Mouse (Mus musculus) spleen, adult 2 months (tissue): ENCODE measurements around the gene Serp1. TPM values are rescaled to one million over a fixed set of nuclear protein-coding genes. Genes with fewer than 3 reads are reported as not detected.
"Not testable (repeated sequence)": the region's sequence is repeated elsewhere in the genome, so short reads cannot be mapped to it uniquely, and the experiment has no call there.

Source experiments
- DNase-seq, 2 experiments: peaks; one replicate each; pipeline versions ENCODE4 v3.0.0 to v3.0.0-alpha.2; 2012 to 2021; ENCODE audit warnings: low spot score in 2 of 2, low read depth in 1 of 2
- H3K27ac ChIP-seq: fragments of 200-500 bp; 2 replicates; pipeline ENCODE4 v1.5.1; 2012; ENCODE audit warnings: low read length, inconsistent platforms; ENCODE audit not compliant: insufficient read depth
- H3K27me3 ChIP-seq: fragments of 200-500 bp; 2 replicates; pipeline ENCODE4 v1.6.1; 2012; ENCODE audit warnings: mild to moderate bottlenecking, moderate library complexity, low read length, inconsistent platforms; ENCODE audit not compliant: control insufficient read depth, insufficient read depth
- H3K36me3 ChIP-seq: fragments of 200-500 bp; 2 replicates; pipeline ENCODE4 v1.6.1; 2012; ENCODE audit warnings: mild to moderate bottlenecking, low read length, inconsistent platforms; ENCODE audit not compliant: control insufficient read depth, insufficient read depth
- H3K4me1 ChIP-seq: fragments of 200-500 bp; 2 replicates; pipeline ENCODE4 v1.6.1; 2011; ENCODE audit warnings: inconsistent platforms; ENCODE audit not compliant: control insufficient read depth, insufficient read depth, insufficient read length
- H3K4me3 ChIP-seq: fragments of 200-500 bp; 2 replicates; pipeline ENCODE4 v1.5.1; 2011; ENCODE audit warnings: mild to moderate bottlenecking, inconsistent platforms; ENCODE audit not compliant: insufficient read depth, insufficient read length; ENCODE audit errors: extremely low read depth
- CTCF ChIP-seq: fragments of 200-500 bp; IDR thresholded peaks from 2 replicates; pipeline ENCODE4 v1.5.1; 2011; ENCODE audit warnings: mild to moderate bottlenecking, inconsistent platforms; ENCODE audit not compliant: insufficient read depth, insufficient read length, insufficient replicate concordance; ENCODE audit errors: extremely low read depth
- POLR2A ChIP-seq: fragments of 200-500 bp; IDR thresholded peaks from 2 replicates; pipeline ENCODE4 v1.6.1; 2011; ENCODE audit warnings: low read depth, low read length, inconsistent platforms
- WGBS: fragments of 180-500 bp; shearing (Covaris S2); methylation state at CpG from one replicate; pipeline ENCODE4 v1.1.7; 2018; 5-methylcytosine and 5-hydroxymethylcytosine counted together
- polyA plus RNA-seq: library from polyadenylated mRNA; depleted of rRNA; stranded (reverse); fragments of >200 nt; gene quantifications from 2 replicates; pipeline ENCODE4 v1.2.3, GENCODE M21; 2012; rRNA removed

Serp1 gene
- polyA plus RNA-seq, 1 experiment: 57.9 TPM

- Histone ChIP-seq H3K27me3 (no peaks in the 10 kb centered on the region), H3K27ac (no peak overlapping the region), H3K36me3 (no peaks in the 10 kb centered on the region), H3K4me1 (peaks cover 2% of the 10 kb centered on the region; the same call in 1 of the 2 replicates), H3K4me3 (no peak overlapping the region)
- peak in 1 of 2 experiments; percentile 36 for DNase-seq
- no peak for TF ChIP-seq POLR2A
- no peak; the same call in 1 of the 2 replicates for TF ChIP-seq CTCF
- 48% methylated on average over 7 of the region's 7 CpGs for WGBS
Measured at GRCm38 (mm10) chr3:58490787-58491186, 34.9 kb downstream of the Serp1 start.

- 35% methylated on average over 8 of the region's 8 CpGs for WGBS
- TF ChIP-seq POLR2A (no peak), CTCF (no peak)
Measured at GRCm38 (mm10) chr3:58487999-58488775, 37.5 kb downstream of the Serp1 start.

GRCm38 (mm10) chr3:58487121-58487520, 38.6 kb downstream of the Serp1 start:
- TF ChIP-seq CTCF (no peak), POLR2A (no peak)
- Histone ChIP-seq H3K4me3 (no peak overlapping the region), H3K36me3 (no peaks in the 10 kb centered on the region), H3K27ac (no peak overlapping the region), H3K27me3 (no peaks in the 10 kb centered on the region), H3K4me1 (peaks cover 2% of the 10 kb centered on the region; the same call in 1 of the 2 replicates)
- DNase-seq: no peak
- whole genome bisulfite sequencing: 79% methylated on average over 3 of the region's 3 CpGs

More at GRCm38 (mm10) chr3:58487999-58488775, 37.5 kb downstream of the Serp1 start:
- H3K27ac ChIP-seq: no peak overlapping the region
- no peak for DNase-seq
- no peaks in the 10 kb centered on the region for H3K27me3 ChIP-seq
- H3K4me1 ChIP-seq: peaks cover 2% of the 10 kb centered on the region; the same call in 1 of the 2 replicates
- no peaks in the 10 kb centered on the region for H3K36me3 ChIP-seq
- no peak overlapping the region; the same call in 1 of the 2 replicates for H3K4me3 ChIP-seq

GRCm38 (mm10) chr3:58485883-58486282, 39.8 kb downstream of the Serp1 start:
- no peaks in the 10 kb centered on the region for H3K27me3 ChIP-seq
- H3K4me3 ChIP-seq: no peak overlapping the region
- TF ChIP-seq POLR2A: no peak
- TF ChIP-seq CTCF: peak; percentile 44; the same call in 1 of the 2 replicates
- no peak overlapping the region for H3K27ac ChIP-seq
- no peak for DNase-seq
- H3K4me1 ChIP-seq: peaks cover 2% of the 10 kb centered on the region; the same call in 1 of the 2 replicates
- WGBS: 77% methylated on average over 7 of the region's 7 CpGs
- H3K36me3 ChIP-seq: no peaks in the 10 kb centered on the region

- DNase-seq: no peak
- TF ChIP-seq CTCF (no peak), POLR2A (no peak)
- H3K4me3 ChIP-seq: no peak overlapping the region
- WGBS: 90% methylated on average over 2 of the region's 2 CpGs
- no peaks in the 10 kb centered on the region for H3K27me3 ChIP-seq
- no peaks in the 10 kb centered on the region for H3K4me1 ChIP-seq
- H3K36me3 ChIP-seq: no peaks in the 10 kb centered on the region
- H3K27ac ChIP-seq: no peak overlapping the region
Measured at GRCm38 (mm10) chr3:58478755-58479455, 46.8 kb downstream of the Serp1 start.

GRCm38 (mm10) chr3:58475298-58475697, 50.4 kb downstream of the Serp1 start:
- H3K4me1 ChIP-seq, H3K36me3 ChIP-seq, H3K4me3 ChIP-seq, H3K27ac ChIP-seq, H3K27me3 ChIP-seq, DNase-seq: not testable (repeated sequence)
- 96% methylated on average over 1 of the region's 1 CpGs for WGBS

Other genes starting within 250 kb of the Serp1 start
- gene Tsc22d2, start 111.2 kb downstream of the Serp1 start, polyA plus RNA-seq: 12.3 and 21.3 TPM in 2 replicates
- gene Eif2a, start 71 bp downstream of the Serp1 start, polyA plus RNA-seq: 3.3 and 3.4 TPM in 2 replicates
- gene Selenot, start 50.7 kb upstream of the Serp1 start, polyA plus RNA-seq: 22.0 and 22.7 TPM in 2 replicates
- gene Erich6, start 111.3 kb upstream of the Serp1 start, polyA plus RNA-seq: not detected in 2 replicates
- 14.6 and 19.4 TPM in 2 replicates for gene Siah2, start 166.5 kb upstream of the Serp1 start, polyA plus RNA-seq